Mouse (Mus musculus): Measurements from ENCODE around the gene Fry.

- TF ChIP-seq POLR2A (IDR thresholded peaks at IDR 0.05; ENCODE audit: extremely low read depth, insufficient read depth, low read length) (no peak), CTCF (IDR thresholded peaks at IDR 0.05; ENCODE audit: extremely low read depth, insufficient read depth, low read length) (no peak)
Measured at GRCm38 (mm10) chr5:150452671-150453070, 334.2 kb downstream of the Fry start.
